Mouse (Mus musculus) right cerebral cortex, postnatal 10 days (tissue): ENCODE data around the gene Mrpl39.

Experiments
- DNase-seq, 2 experiments: peaks; one replicate each; pipeline ENCODE4 v3.0.0; 2021; ENCODE audit warnings: low spot score in 2 of 2

Gene Mrpl39

GRCm38 (mm10) chr16:84701041-84701440 is 34.5 kb downstream of the Mrpl39 start:
- DNase-seq, result no peak

DNA sequence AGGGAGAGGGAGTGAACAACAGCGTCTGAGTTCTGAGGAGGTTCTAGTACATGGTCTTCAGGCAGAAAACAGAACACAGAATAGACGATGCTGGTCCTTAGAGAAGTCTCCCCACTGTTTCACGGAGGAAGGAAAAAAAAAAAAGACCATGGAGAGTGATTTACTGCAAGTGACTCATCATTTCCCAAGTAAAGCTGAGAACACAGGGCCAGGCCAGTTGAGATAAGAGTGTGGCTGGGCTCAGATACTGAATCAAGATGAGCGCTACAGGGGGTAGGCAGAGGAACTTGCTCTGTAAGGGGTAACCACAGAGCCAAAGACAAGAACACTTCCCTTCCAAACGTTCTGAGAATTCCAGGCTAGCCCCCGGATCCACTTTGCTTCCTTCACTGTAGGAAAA is 36.8 kb downstream of the Mrpl39 start:
- no peak for DNase-seq

GRCm38 (mm10) chr16:84696178-84696577 is 39.4 kb downstream of the Mrpl39 start:
- no peak for DNase-seq

DNA sequence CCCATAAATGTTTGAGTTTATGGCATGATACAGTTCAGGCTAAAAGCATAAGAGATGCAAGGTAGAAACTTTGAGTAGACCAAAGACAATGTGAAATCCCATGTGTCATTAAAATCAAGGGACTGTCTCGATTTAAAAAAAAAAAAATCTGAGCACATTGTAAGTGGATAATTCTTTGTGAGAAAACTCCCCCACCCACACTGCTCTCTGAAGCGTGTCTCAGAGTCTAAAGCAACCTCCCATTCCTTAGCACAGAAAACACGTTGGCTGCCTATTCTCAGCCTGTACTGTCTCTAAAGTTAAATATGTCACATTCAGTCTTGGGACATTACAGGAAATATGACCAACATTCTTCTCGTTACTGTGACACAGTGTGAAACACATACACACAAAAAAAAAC is 53.6 kb downstream of the Mrpl39 start:
- no peak for DNase-seq

- no peak for DNase-seq
These were observed 54.8 kb downstream of the Mrpl39 start for GRCm38 (mm10) chr16:84680760-84681159.

GRCm38 (mm10) chr16:84677292-84677691 is 58.2 kb downstream of the Mrpl39 start:
- DNase-seq, result no peak
